Mouse (Mus musculus) monocyte, adult 59 days (primary cell): ENCODE results near the gene Kmt2a. TPM values are rescaled to one million over a fixed set of nuclear protein-coding genes. Genes with fewer than 3 reads are reported as not detected.

Experiments
- total RNA-seq, 2 experiments: library from RNA; stranded (reverse); gene quantifications; one replicate each; pipeline ENCODE4 v1.2.4; 2023

The Kmt2a gene
- 10 to 100 TPM; 52.0 to 56.5 TPM for total RNA-seq

GRCm38 (mm10) chr9:44881221-44881871 lies at the start of gene Kmt2a:
Kmt2a (minus strand) TSS chr9:44881296.

GRCm38 (mm10) chr9:44920374-44921122 lies 39.5 kb upstream of the Kmt2a start, which contains the start of gene Atp5l:
Atp5l (minus strand) TSS chr9:44920742.

GRCm38 (mm10) chr9:44802808-44803450 lies 78.2 kb downstream of the Kmt2a start, which contains the start of gene Ttc36:
Ttc36 (minus strand) TSS chr9:44803072.

GRCm38 (mm10) chr9:44799102-44799957 lies 81.8 kb downstream of the Kmt2a start, which contains the start of gene Tmem25:
Tmem25 (minus strand) TSS chr9:44799307.

GRCm38 (mm10) chr9:44767101-44768028 lies 113.7 kb downstream of the Kmt2a start, which contains the start of the genes Arcn1 and Ift46:
Arcn1 (minus strand) TSS chr9:44767845.
Ift46 (plus strand) TSS chr9:44767908.

Other genes starting within 250 kb of the Kmt2a start
- not detected for gene Treh, start 208.1 kb downstream of the Kmt2a start, total RNA-seq
- 10 to 100 TPM in 1 of 2 experiments, 1 to 10 TPM in 1; 7.3 to 11.1 TPM for gene Phldb1, start 146.1 kb downstream of the Kmt2a start, total RNA-seq
- gene Arcn1, start 113.5 kb downstream of the Kmt2a start, total RNA-seq: 100 to 1,000 TPM; 125 to 130 TPM
- gene Ift46, start 113.4 kb downstream of the Kmt2a start, total RNA-seq: 10 to 100 TPM; 37.6 to 48.1 TPM
- gene Tmem25, start 82.0 kb downstream of the Kmt2a start, total RNA-seq: 1 to 10 TPM in 1 of 2 experiments, under 1 TPM in 1; 0.70 to 1.2 TPM
- gene Ttc36, start 78.2 kb downstream of the Kmt2a start, total RNA-seq: 1 to 10 TPM in 1 of 2 experiments, under 1 TPM in 1; 0.82 to 1.5 TPM
- 100 to 1,000 TPM; 209 to 218 TPM for gene Atp5l, start 39.4 kb upstream of the Kmt2a start, total RNA-seq
- 10 to 100 TPM; 79.7 to 83.3 TPM for gene Ube4a, start 84.3 kb upstream of the Kmt2a start, total RNA-seq
- 1 to 10 TPM; 3.2 to 4.6 TPM for gene Cd3g, start 99.1 kb upstream of the Kmt2a start, total RNA-seq
- gene Cd3d, start 100.5 kb upstream of the Kmt2a start, total RNA-seq: 1 to 10 TPM; 2.6 to 3.8 TPM
- 1 to 10 TPM; 3.1 to 4.5 TPM for gene Cd3e, start 128.3 kb upstream of the Kmt2a start, total RNA-seq
- gene Mpzl2, start 158.5 kb upstream of the Kmt2a start, total RNA-seq: not detected
- gene Mpzl3, start 173.9 kb upstream of the Kmt2a start, total RNA-seq: 1 to 10 TPM; 1.7 to 2.0 TPM
- 10 to 100 TPM; 18.4 to 18.5 TPM for gene Jaml, start 197.9 kb upstream of the Kmt2a start, total RNA-seq
- 1 to 10 TPM; 1.2 to 1.7 TPM for gene Scn2b, start 236.5 kb upstream of the Kmt2a start, total RNA-seq